Mouse (Mus musculus): Measurements from ENCODE around the gene Rxrb. TPM values are rescaled to one million over a fixed set of nuclear protein-coding genes. Genes with fewer than 3 reads are reported as not detected.
A peak's percentile ranks its signal among the peaks of the same experiment; 100 is the strongest.

Rxrb gene
- polyA plus RNA-seq, 1 experiment, result 26.1 TPM

- Histone ChIP-seq H3K27ac (ENCODE audit: insufficient read depth, low read length) (peak overlapping the region; percentile 58), H3K4me1 (ENCODE audit: control insufficient read depth, insufficient read depth, low read length) (peaks cover 20% of the 10 kb centered on the region; the same call in 1 of the 2 replicates), H3K4me3 (ENCODE audit: insufficient read depth, low read length) (peak overlapping the region; percentile 67)
- TF ChIP-seq CTCF (IDR thresholded peaks at IDR 0.05; ENCODE audit: borderline replicate concordance, insufficient read depth, low read length) (no peak), POLR2A (IDR thresholded peaks at IDR 0.05; ENCODE audit: low read depth, low read length) (0 out of 2 replicates have a peak, but pooled peaks have one; percentile 25)
Measured at GRCm38 (mm10) chr17:34024861-34025755, 6.5 kb upstream of the Rxrb start.

- peak overlapping the region; percentile 67; the same call in 1 of the 2 replicates for H3K4me3 ChIP-seq (ENCODE audit: insufficient read depth, low read length)
- TF ChIP-seq CTCF (IDR thresholded peaks at IDR 0.05; ENCODE audit: borderline replicate concordance, insufficient read depth, low read length), result no peak
- TF ChIP-seq POLR2A (IDR thresholded peaks at IDR 0.05; ENCODE audit: low read depth, low read length), result peak; percentile 29; the same call in 1 of the 2 replicates
- peaks cover 20% of the 10 kb centered on the region; the same call in 1 of the 2 replicates for H3K4me1 ChIP-seq (ENCODE audit: control insufficient read depth, insufficient read depth, low read length)
- no peak overlapping the region for H3K27ac ChIP-seq (ENCODE audit: insufficient read depth, low read length)
Measured at GRCm38 (mm10) chr17:34025756-34026151, 5.9 kb upstream of the Rxrb start.

- TF ChIP-seq POLR2A (IDR thresholded peaks at IDR 0.05; ENCODE audit: low read depth, low read length) (peak; percentile 5; the same call in 1 of the 2 replicates), CTCF (IDR thresholded peaks at IDR 0.05; ENCODE audit: borderline replicate concordance, insufficient read depth, low read length) (no peak)
- Histone ChIP-seq H3K27ac (ENCODE audit: insufficient read depth, low read length) (no peak overlapping the region), H3K4me1 (ENCODE audit: control insufficient read depth, insufficient read depth, low read length) (peaks cover 20% of the 10 kb centered on the region; the same call in 1 of the 2 replicates), H3K4me3 (ENCODE audit: insufficient read depth, low read length) (no peak overlapping the region)
Measured at GRCm38 (mm10) chr17:34026221-34026620, 5.4 kb upstream of the Rxrb start.

- peak overlapping the region; percentile 32 for H3K27ac ChIP-seq (ENCODE audit: insufficient read depth, low read length)
- peaks cover 20% of the 10 kb centered on the region; the same call in 1 of the 2 replicates for H3K4me1 ChIP-seq (ENCODE audit: control insufficient read depth, insufficient read depth, low read length)
- H3K4me3 ChIP-seq (ENCODE audit: insufficient read depth, low read length), result peak overlapping the region; percentile 53
- no peak for TF ChIP-seq CTCF (IDR thresholded peaks at IDR 0.05; ENCODE audit: borderline replicate concordance, insufficient read depth, low read length)
- peak; percentile 40 for TF ChIP-seq POLR2A (IDR thresholded peaks at IDR 0.05; ENCODE audit: low read depth, low read length)
Measured at GRCm38 (mm10) chr17:34026917-34027655, 4.5 kb upstream of the Rxrb start.

- TF ChIP-seq CTCF (IDR thresholded peaks at IDR 0.05; ENCODE audit: borderline replicate concordance, insufficient read depth, low read length), result 0 out of 2 replicates have a peak, but pooled peaks have one; percentile 8
- peak; percentile 85 for TF ChIP-seq POLR2A (IDR thresholded peaks at IDR 0.05; ENCODE audit: low read depth, low read length)
- Histone ChIP-seq H3K4me3 (ENCODE audit: insufficient read depth, low read length) (peak within 1 kb of the TSS; percentile 53), H3K4me1 (ENCODE audit: control insufficient read depth, insufficient read depth, low read length) (peaks cover 20% of the 10 kb centered on the region; the same call in 1 of the 2 replicates), H3K27ac (ENCODE audit: insufficient read depth, low read length) (peak within 1 kb of the TSS; percentile 32)
Measured at GRCm38 (mm10) chr17:34027656-34028223, 3.9 kb upstream of the Rxrb start, which contains the start of gene H2-Ke6. TSS of gene H2-Ke6 (minus strand) at chr17:34028060.

- peaks cover 24% of the 10 kb centered on the region for H3K4me1 ChIP-seq (ENCODE audit: control insufficient read depth, insufficient read depth, low read length)
- TF ChIP-seq POLR2A (IDR thresholded peaks at IDR 0.05; ENCODE audit: low read depth, low read length) (peak; percentile 33; the same call in 1 of the 2 replicates), CTCF (IDR thresholded peaks at IDR 0.05; ENCODE audit: borderline replicate concordance, insufficient read depth, low read length) (no peak)
- no peak overlapping the region for H3K4me3 ChIP-seq (ENCODE audit: insufficient read depth, low read length)
- H3K27ac ChIP-seq (ENCODE audit: insufficient read depth, low read length), result no peak overlapping the region
Measured at GRCm38 (mm10) chr17:34028501-34029149, 3.0 kb upstream of the Rxrb start.

GRCm38 (mm10) chr17:34029150-34029889 lies 2.3 kb upstream of the Rxrb start:
- peak overlapping the region; percentile 75 for H3K4me3 ChIP-seq (ENCODE audit: insufficient read depth, low read length)
- no peak overlapping the region for H3K27ac ChIP-seq (ENCODE audit: insufficient read depth, low read length)
- H3K4me1 ChIP-seq (ENCODE audit: control insufficient read depth, insufficient read depth, low read length), result peaks cover 24% of the 10 kb centered on the region
- TF ChIP-seq POLR2A (IDR thresholded peaks at IDR 0.05; ENCODE audit: low read depth, low read length) (no peak), CTCF (IDR thresholded peaks at IDR 0.05; ENCODE audit: borderline replicate concordance, insufficient read depth, low read length) (no peak)

GRCm38 (mm10) chr17:34029890-34030595 lies 1.6 kb upstream of the Rxrb start:
- Histone ChIP-seq H3K27ac (ENCODE audit: insufficient read depth, low read length) (peak overlapping the region; percentile 86), H3K4me3 (ENCODE audit: insufficient read depth, low read length) (peak overlapping the region; percentile 75), H3K4me1 (ENCODE audit: control insufficient read depth, insufficient read depth, low read length) (peaks cover 24% of the 10 kb centered on the region)
- no peak for TF ChIP-seq CTCF (IDR thresholded peaks at IDR 0.05; ENCODE audit: borderline replicate concordance, insufficient read depth, low read length)
- 0 out of 2 replicates have a peak, but pooled peaks have one; percentile 27 for TF ChIP-seq POLR2A (IDR thresholded peaks at IDR 0.05; ENCODE audit: low read depth, low read length)
